Mouse (Mus musculus): ENCODE data around the gene Rnf123.

The Rnf123 gene

DNA sequence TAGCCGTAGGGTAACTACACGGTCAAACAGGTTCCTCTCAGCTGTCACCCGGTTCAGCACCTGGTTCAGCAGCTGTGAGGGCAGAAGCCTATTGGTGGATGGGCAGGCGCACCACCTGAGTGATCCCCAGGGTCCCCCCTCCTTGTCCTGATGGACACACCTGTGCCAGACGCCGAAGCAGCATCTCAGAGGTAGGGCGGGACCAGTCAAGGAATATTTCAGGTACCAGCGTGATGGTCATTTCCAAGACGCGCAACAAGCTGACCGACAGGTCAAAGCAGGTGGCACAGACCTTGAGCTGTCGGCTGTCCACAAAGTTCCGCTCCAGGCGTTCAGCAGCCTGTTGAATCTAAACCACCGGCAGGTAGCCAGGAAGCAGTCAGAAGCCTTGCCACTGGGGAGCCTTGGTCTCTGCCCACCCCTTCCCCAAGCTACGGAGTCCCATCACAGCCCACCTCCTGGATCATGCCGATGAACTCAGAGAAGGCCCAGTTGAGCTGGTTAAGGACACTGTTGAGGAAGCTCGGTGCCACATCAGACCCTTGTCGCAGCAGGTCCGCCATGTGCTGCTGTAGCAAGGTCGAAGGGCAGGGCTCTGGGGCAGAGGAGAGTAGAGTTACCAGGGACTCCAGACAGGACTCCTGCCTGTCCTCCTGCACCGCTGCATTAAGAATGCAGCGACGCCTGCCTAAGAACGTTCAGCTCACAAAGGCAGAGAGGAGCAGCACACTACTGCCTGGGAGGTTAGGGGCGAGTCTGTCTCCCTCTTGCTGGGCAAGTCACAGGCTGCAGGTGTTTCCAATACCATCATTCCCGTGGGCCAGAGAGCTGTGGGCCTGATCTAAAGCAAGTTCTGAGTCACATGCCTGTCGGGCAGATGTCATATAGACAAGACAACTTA lies 26.5 kb downstream of the Rnf123 start:
- no peak for DNase-seq

GRCm38 (mm10) chr9:108055661-108056237 lies 27.4 kb downstream of the Rnf123 start:
- no peak for DNase-seq

- DNase-seq = no peak
Measured at GRCm38 (mm10) chr9:108055061-108055460, 28.1 kb downstream of the Rnf123 start.

GRCm38 (mm10) chr9:108054331-108055040 lies 28.7 kb downstream of the Rnf123 start:
- no peak for DNase-seq

DNA sequence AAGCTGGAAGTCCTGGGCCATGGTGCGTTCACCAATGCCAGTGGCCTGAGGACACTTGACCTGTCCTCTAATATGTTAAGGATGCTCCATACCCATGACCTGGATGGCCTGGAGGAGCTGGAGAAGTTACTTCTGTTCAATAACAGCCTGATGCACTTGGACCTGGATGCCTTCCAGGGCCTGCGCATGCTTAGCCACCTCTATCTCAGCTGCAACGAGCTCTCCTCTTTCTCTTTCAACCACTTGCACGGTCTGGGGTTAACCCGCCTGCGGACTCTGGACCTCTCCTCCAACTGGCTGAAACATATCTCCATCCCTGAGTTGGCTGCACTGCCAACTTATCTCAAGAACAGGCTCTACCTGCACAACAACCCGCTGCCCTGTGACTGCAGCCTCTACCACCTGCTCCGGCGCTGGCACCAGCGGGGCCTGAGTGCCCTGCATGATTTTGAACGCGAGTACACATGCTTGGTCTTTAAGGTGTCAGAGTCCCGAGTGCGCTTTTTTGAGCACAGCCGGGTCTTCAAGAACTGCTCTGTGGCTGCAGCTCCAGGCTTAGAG lies 29.4 kb downstream of the Rnf123 start:
- no peak for DNase-seq

DNA sequence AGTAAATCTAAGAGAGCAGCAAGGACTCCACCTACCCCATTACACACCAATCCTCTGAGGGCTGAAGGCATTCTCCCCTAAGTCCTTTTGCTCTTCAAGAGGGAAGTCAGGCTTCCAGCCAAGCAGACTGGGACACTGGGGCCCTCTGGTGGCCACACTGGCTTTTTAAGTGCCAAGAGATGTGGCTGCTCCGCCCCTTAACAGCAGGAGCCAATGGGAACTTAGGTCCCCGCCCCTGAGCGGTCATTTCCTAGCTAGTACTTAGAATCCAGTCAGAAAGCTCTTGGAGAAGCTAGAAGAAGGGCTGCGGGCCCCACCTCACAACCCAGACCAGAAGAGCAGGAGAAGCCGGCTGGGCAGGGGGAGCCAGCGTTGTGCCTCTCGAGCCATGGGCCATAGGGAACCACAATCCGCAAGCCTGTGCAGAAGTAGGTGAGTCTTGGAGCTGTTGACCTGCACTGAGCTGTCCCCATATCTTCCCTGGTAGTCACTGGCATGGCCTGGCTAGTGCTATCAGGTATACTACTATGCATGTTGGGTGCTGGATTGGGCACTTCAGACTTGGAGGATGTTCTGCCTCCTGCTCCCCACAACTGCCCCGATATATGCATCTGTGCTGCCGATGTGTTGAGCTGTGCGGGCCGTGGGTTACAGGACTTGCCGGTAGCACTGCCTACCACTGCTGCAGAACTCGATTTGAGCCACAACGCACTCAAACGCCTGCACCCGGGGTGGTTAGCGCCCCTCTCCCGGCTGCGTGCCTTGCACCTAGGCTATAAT lies 30.1 kb downstream of the Rnf123 start, which contains the start of gene Amigo3:
TSS of gene Amigo3 (plus strand) at position 275 of the 780 bp plus-strand sequence.
- peak; percentile 97 for DNase-seq

DNA sequence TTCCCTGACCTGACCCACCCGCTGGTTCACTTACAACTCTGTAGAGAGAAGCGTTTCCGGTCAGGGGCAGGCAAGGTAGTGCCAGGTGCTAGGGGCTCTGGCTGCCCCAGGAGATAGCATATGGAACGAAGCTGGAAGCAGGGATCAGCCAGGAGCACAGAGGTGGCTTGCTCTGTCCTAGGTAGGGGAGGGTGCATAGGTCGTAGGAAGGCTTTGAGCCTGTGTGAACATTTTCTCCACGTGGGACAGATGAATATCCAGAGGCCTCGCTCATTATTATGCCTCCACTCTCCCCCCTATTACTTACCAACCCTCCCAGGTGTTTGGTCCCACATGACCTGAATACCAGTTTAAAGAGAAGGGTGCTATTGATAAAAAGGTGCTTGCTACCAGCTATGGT lies 30.7 kb downstream of the Rnf123 start:
- no peak for DNase-seq

GRCm38 (mm10) chr9:108051931-108052220 lies 31.3 kb downstream of the Rnf123 start:
- DNase-seq = no peak

DNA sequence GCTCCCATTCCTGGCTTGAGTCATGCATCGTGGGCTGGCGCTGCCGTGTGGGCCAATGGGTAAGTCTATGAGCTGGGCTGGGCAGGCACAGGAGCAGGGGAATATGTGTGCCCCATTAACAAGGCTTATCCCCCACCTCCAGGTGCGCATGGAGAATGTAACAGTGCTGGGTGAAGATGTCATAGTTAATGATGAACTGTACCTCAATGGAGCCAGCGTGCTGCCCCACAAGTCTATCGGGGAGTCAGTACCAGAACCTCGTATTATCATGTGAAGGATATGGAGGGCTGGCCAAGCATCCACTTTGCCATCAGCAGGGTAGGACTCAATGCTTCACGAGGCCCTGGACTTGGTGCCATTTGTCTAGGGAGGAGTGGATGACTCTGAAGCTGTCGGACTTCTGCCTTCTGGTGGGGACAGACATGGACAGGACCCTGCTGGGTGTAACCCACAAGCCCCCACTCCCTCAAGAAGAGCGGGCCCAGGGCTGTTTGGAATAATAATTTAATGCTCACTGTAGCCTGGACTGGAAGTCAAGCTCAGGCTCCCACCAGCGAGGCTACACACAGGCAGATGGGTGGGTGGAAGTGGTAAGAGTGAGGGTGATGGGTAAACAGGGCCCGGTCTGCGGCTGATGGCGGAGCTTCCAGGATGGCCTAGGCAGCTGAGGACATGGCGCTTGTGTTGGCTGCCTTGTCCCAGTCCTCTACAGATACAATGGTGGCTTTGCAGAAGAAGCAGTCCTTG lies 31.8 kb downstream of the Rnf123 start:
- DNase-seq = no peak

- DNase-seq = no peak
Measured at GRCm38 (mm10) chr9:108049561-108050251, 33.4 kb downstream of the Rnf123 start.

DNA sequence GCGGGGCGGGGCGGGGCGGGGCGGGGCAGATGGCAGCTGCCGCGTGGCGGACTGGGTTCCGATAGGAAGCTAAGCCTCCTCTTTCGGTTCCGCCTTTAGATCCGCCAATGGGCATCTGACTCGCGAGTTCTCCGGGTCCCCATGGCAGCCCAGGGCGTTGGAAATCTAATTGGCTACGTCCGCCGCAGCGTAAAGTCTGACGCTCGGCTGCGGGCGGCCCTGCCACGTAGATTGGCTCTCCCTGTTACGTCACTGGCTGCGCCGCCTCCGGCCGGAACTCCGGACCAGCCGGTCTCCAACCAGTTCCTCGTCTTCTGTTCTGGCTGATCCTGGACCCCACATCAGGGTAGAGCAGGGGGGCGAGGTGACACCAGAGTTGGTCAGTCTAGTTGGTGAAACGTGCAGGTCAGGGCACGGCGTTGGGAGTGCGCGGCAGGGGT lies 34.1 kb downstream of the Rnf123 start, which contains the start of gene Gmppb:
TSS of gene Gmppb (plus strand) at position 227 of the 440 bp plus-strand sequence.
- DNase-seq = peak; percentile 92

DNA sequence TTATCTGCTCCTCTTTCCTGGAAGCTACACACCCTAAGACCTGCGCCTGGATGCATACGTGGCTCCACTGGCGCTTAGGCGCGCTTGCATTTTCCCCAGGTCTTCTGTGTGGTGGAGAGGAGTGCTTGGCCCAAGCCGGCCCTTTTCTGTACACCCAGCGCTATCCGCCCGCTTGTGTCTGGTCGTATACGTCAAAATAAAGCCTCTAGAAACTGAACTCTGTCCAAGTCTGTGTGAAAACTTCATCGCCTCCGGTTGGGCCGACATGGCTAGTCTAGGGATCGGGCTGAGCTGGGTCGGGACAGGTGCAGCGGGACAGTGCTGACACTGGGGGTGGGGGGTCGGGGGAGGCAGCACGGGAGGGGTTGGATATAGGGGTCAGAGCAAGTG lies 34.6 kb downstream of the Rnf123 start:
- DNase-seq = no peak

- DNase-seq = no peak
Measured at GRCm38 (mm10) chr9:108047601-108048565, 35.3 kb downstream of the Rnf123 start.

- no peak for DNase-seq
Measured at GRCm38 (mm10) chr9:108046582-108046981, 36.6 kb downstream of the Rnf123 start.

GRCm38 (mm10) chr9:108044751-108045492 lies 38.2 kb downstream of the Rnf123 start:
- DNase-seq = no peak

GRCm38 (mm10) chr9:108035331-108036156 lies 47.6 kb downstream of the Rnf123 start:
- DNase-seq = no peak

GRCm38 (mm10) chr9:108032126-108032525 lies 51.0 kb downstream of the Rnf123 start:
- no peak for DNase-seq

DNA sequence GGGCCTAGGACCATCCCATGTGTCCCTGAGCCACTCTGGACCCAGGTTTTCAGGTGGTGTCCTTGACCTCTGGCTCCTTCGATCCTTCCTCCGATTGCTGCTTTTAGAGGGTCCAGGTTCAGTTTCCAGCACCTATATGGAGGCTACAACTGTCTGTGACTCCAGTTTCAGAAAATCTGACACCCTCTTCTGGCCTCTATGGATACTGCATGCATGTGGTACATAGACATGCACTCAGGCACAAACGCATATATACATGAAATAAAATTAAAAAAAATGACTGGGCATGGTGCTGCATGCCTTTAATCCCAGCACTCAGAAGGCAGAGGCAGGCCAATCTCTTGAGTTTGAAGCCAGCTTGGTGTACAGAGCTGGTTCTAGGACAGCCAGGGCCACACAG lies 55.3 kb downstream of the Rnf123 start:
- DNase-seq = no peak
